Mouse (Mus musculus) limb, embryonic 14.5 days (tissue): ENCODE results near the gene Arpc4. TPM values are rescaled to one million over a fixed set of nuclear protein-coding genes. Genes with fewer than 3 reads are reported as not detected.

ENCODE experiments used
- ATAC-seq: fragments of 200-750 bp; cut with Nextera tagmentation; 2 replicates; pipeline ENCODE4 v1.8.0; 2017; ENCODE audit warnings: low read depth, moderate number of reproducible peaks, moderate TSS enrichment; ENCODE audit not compliant: low FRiP score
- DNase-seq: peaks from one replicate; pipeline ENCODE4 v3.0.0-alpha.2; 2015; ENCODE audit warnings: low spot score
- H3K27ac ChIP-seq: fragments of 300-500 bp; sonication (generic); replicated peaks from 2 replicates; pipeline ENCODE4 v1.5.1; 2014; ENCODE audit warnings: low read depth, mild to moderate bottlenecking, low read length, moderate library complexity, mixed read lengths
- H3K27me3 ChIP-seq: fragments of 300-500 bp; sonication (generic); 2 replicates; pipeline ENCODE4 v1.6.1; 2014; ENCODE audit warnings: low read length, mixed read lengths; ENCODE audit not compliant: control insufficient read depth, insufficient read depth
- H3K36me3 ChIP-seq: fragments of 300-500 bp; sonication (generic); 2 replicates; pipeline ENCODE4 v1.6.1; 2014; ENCODE audit warnings: mild to moderate bottlenecking, low read length, moderate library complexity, mixed read lengths; ENCODE audit not compliant: control insufficient read depth, insufficient read depth
- H3K4me1 ChIP-seq: fragments of 300-500 bp; sonication (generic); 2 replicates; pipeline ENCODE4 v1.6.1; 2014; ENCODE audit warnings: antibody characterized with exemption, low read length, mixed read lengths; ENCODE audit not compliant: control insufficient read depth, insufficient read depth
- H3K4me2 ChIP-seq: fragments of 300-500 bp; sonication (generic); replicated peaks from 2 replicates; pipeline ENCODE4 v1.6.1; 2014; ENCODE audit warnings: low read depth, mild to moderate bottlenecking, low read length, moderate library complexity; ENCODE audit not compliant: severe bottlenecking
- H3K4me3 ChIP-seq: fragments of 300-500 bp; sonication (generic); replicated peaks from 2 replicates; pipeline ENCODE4 v1.5.1; 2014; ENCODE audit warnings: low read length
- H3K9ac ChIP-seq: fragments of 300-500 bp; sonication (generic); 2 replicates; pipeline ENCODE4 v1.6.1; 2014; ENCODE audit warnings: mild to moderate bottlenecking, low read depth, low read length, moderate library complexity; ENCODE audit not compliant: severe bottlenecking
- H3K9me3 ChIP-seq: fragments of 300-500 bp; sonication (generic); 2 replicates; pipeline ENCODE4 v1.6.1; 2016; ENCODE audit warnings: low read length; ENCODE audit not compliant: control insufficient read depth
- POLR2A ChIP-seq: fragments of 200-500 bp; IDR thresholded peaks from 2 replicates; pipeline ENCODE4 v1.8.0; 2012; ENCODE audit warnings: inconsistent platforms, mild to moderate bottlenecking, moderate library complexity, borderline replicate concordance; ENCODE audit not compliant: insufficient read depth, insufficient read length; ENCODE audit errors: extremely low read depth
- WGBS: fragments of 180-500 bp; shearing (Covaris S2); extraction: QIAGEN DNeasy Blood & Tissue Kit; methylation state at CpG from one replicate; pipeline ENCODE4 v1.1.7; 2014; 5-methylcytosine and 5-hydroxymethylcytosine counted together
- polyA plus RNA-seq, 2 experiments: library from polyadenylated mRNA; depleted of rRNA in 1 of 2; stranded (reverse) in 1 of 2; unstranded in 1 of 2; fragments of >200 nt; fragmentation: Nextera tagmentation in 1 of 2; extraction: Ambion mirVana in 1 of 2; gene quantifications; 2 replicates each; pipeline versions ENCODE4 v1.2.1 to v1.2.3; 2012 to 2014

Arpc4 gene
- polyA plus RNA-seq, 2 experiments = 99.1 to 223 TPM

GRCm38 (mm10) chr6:113364518-113365135, 13.3 kb upstream of the Arpc4 start:
- ATAC-seq (no peak), DNase-seq (no peak)
- Histone ChIP-seq H3K4me3 (no peak overlapping the region), H3K27me3 (no peaks in the 10 kb centered on the region), H3K4me2 (no peak overlapping the region), H3K27ac (no peak overlapping the region), H3K4me1 (no peaks in the 10 kb centered on the region), H3K9ac (no peak overlapping the region), H3K36me3 (peaks cover 30% of the 10 kb centered on the region), H3K9me3 (no peaks in the 10 kb centered on the region)
- 71% methylated on average over 8 of the region's 8 CpGs for WGBS
- TF ChIP-seq POLR2A = no peak

- TF ChIP-seq POLR2A = no peak
- no peak overlapping the region for H3K4me3 ChIP-seq
- no peak overlapping the region for H3K4me2 ChIP-seq
- no peaks in the 10 kb centered on the region for H3K9me3 ChIP-seq
- ATAC-seq (no peak), DNase-seq (no peak)
- H3K27ac ChIP-seq = no peak overlapping the region
- no peak overlapping the region for H3K9ac ChIP-seq
- H3K27me3 ChIP-seq = no peaks in the 10 kb centered on the region
- peaks cover 51% of the 10 kb centered on the region for H3K36me3 ChIP-seq
- no peaks in the 10 kb centered on the region for H3K4me1 ChIP-seq
- WGBS = 87% methylated on average over 6 of the region's 6 CpGs
Measured at GRCm38 (mm10) chr6:113366639-113367038, 11.3 kb upstream of the Arpc4 start.

- DNase-seq (no peak), ATAC-seq (no peak)
- H3K9me3 ChIP-seq = no peaks in the 10 kb centered on the region
- H3K27ac ChIP-seq = no peak overlapping the region
- no peak overlapping the region for H3K4me2 ChIP-seq
- H3K27me3 ChIP-seq = no peaks in the 10 kb centered on the region
- H3K4me3 ChIP-seq = no peak overlapping the region
- H3K9ac ChIP-seq = no peak overlapping the region
- H3K4me1 ChIP-seq = no peaks in the 10 kb centered on the region
- no peak for TF ChIP-seq POLR2A
- peaks cover 60% of the 10 kb centered on the region for H3K36me3 ChIP-seq
- 100% methylated on average over 1 of the region's 1 CpGs for WGBS
Measured at GRCm38 (mm10) chr6:113367574-113367973, 10.3 kb upstream of the Arpc4 start.

GRCm38 (mm10) chr6:113368124-113368523, 9.8 kb upstream of the Arpc4 start:
- 84% methylated on average over 7 of the region's 7 CpGs for WGBS
- Histone ChIP-seq H3K4me3 (no peak overlapping the region), H3K4me2 (no peak overlapping the region), H3K27ac (no peak overlapping the region), H3K27me3 (no peaks in the 10 kb centered on the region), H3K36me3 (peaks cover 65% of the 10 kb centered on the region), H3K9ac (no peak overlapping the region), H3K4me1 (no peaks in the 10 kb centered on the region), H3K9me3 (no peaks in the 10 kb centered on the region)
- no peak for ATAC-seq
- no peak for DNase-seq
- no peak for TF ChIP-seq POLR2A

GRCm38 (mm10) chr6:113368577-113368976, 9.3 kb upstream of the Arpc4 start:
- WGBS = 82% methylated on average over 5 of the region's 5 CpGs
- ATAC-seq = no peak
- Histone ChIP-seq H3K36me3 (peaks cover 69% of the 10 kb centered on the region), H3K4me2 (no peak overlapping the region), H3K4me3 (no peak overlapping the region), H3K9me3 (no peaks in the 10 kb centered on the region), H3K9ac (no peak overlapping the region), H3K4me1 (no peaks in the 10 kb centered on the region), H3K27ac (no peak overlapping the region), H3K27me3 (no peaks in the 10 kb centered on the region)
- TF ChIP-seq POLR2A = no peak
- DNase-seq = no peak
